Mouse (Mus musculus): ENCODE results near the gene BC004004.
"Not testable (repeated sequence)": the region's sequence is repeated elsewhere in the genome, so short reads cannot be mapped to it uniquely, and the experiment has no call there.

BC004004 gene

DNA sequence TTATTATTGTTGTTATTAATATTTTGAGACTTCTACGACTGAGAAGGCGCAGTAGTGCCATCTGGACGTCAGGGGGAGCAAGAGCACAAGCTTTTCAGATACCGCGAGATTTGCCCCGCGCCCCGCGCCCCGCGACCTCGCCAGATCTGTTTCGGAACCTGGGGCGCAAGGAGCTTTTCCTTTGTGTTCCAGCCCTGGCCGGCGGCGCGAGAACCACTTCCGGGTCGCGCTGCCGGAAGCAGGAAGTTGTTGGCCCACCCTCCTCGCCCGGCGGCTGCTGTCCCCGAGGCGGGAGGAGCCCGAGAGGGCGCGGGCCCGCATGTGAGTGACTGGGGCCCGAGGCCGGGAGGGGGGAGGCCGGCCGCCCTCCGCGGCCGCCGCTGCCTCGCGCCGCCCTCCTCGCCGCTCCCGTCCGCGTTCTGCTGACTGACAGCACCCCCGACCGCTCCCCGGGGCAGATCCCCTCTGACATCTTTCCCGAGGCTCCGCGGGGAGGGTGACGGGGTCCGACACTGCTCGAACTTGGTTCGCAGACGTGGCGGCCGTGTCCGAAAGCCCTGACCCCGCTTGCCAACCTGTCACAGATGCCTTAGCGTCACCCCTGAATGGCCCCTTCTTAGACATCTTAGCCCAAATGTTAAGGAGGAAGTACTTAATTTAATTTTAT is at the start of gene BC004004:
Gene BC004004 (plus strand): TSS at position 107 of the 667 bp plus-strand sequence.
- in situ Hi-C loops (cut with MboI) = loop anchor here (5.0 kb wide), 1 partner anchor 228 kb away; no protein-coding TSS in a partner anchor

DNA sequence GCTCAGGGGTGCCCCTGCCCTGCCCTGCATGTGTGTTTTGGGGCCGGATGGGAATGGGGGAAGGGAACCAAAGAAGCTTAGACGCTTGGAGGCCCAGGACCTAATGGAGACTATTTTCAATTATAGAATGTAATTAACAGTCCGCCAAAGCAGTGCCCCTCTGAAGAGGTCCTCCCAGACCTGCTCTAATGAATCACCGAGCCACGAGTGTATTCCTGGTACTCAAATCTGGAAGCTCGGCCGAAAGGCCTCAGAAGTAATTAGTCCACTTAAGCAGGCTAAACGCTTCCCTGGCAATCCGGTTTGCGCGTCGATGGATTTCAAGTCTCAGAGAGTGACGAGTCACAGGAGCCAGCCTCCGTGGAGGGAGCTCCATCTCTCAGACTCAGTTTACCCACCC is 48.0 kb upstream of the BC004004 start:
- in situ Hi-C loops (cut with MboI) = no loop called here

DNA sequence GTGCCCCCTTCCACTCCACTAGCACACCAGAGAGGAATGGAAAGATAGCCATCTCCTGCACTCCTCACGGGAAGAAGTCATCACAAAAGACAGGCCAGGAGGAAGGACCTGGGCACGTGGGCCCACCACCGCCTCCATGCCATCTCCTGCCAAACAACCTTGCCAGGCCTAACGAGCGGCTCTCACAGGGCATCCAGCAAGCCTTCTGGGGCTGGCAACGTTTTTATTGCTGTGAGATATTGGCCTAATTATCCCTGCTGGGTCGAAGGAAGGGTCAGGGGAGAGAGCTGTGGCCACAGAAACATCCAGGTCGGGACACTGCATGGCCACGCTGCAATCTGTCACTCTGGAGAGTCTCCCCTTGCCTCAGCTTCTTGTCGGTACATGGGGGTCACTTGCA is 37.5 kb upstream of the BC004004 start:
- in situ Hi-C loops (cut with MboI) = no loop called here

DNA sequence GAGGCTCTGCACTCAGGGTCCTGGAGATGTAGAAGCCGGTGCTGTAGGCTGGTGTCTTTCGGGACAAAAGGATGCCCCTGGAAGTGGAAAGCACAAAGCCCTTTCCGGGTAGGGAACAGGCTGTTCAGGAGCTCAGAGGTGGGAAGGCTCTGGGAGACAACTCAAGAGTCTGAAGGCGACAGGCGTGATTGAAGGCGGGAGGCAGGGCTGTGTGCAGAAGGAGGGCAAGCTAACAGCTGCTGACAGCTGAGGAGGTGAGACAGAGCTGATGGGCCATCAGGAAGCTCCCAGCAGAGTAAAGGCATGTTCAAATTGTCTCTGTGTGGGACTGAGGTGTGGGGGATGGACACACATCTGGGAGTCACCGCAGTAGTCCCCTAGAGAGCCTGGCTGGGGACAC is 32.5 kb upstream of the BC004004 start:
- in situ Hi-C loops (cut with MboI) = no loop called here

DNA sequence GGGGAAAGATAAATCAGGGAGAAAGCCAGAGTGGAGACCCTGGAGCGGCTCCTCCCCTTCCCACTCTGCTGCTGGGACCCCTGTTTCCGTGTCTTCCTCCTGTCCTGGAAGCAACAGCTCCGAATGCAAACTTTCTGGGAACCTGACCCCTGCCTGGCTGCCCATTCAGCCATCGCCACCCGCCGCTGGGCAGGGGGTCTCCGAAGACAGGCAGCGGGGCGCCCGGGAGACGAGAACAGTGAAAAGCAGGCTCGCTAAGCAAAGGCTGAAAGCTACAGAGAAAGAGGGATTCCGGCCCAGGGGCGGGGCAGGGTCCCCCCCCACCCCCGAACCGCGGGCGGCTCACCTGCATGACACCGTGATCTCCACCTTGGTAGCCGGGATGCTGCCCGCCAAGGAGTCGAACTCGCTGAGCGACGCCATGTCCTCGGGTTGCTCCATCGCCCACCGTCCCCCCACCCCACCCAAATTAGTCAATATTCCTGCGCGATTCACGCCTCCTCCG is 31.3 kb upstream of the BC004004 start:
- in situ Hi-C loops (cut with MboI) = no loop called here

DNA sequence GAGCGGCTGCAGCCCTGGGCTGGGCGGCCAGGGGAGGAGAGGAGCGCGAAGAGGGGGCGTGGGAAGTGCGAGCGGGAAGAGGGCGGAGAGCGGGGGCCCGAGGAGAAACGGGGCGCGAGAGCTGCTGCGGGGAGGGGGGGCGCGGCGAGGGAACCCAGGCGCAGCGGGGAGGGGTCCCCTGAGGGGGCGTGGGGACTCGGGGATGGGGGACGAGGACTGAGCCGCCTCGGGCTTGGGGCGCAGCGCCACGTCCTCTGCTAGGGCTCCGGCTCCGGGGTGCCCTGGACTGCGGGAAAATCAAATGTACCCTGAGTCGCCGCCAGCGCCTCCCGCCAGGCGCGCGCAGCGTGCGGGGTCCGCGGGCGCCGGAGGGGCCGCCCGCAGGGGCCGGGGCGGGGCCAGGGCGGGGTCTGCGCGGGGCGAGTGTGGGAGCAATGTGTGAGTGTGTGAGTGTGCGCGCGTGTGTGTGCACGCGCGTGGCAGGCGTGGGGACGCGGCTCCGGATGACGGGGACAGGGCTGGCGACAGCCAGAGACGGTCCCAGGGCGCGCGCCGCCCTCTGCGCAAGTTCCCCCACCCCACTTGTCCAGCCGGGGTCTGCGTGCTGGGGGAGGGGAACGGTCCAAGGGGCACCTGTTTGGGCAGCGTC is 30.7 kb upstream of the BC004004 start, which contains the start of gene Cpne5:
Gene Cpne5 (minus strand): TSS at position 396 of the 649 bp plus-strand sequence.
- in situ Hi-C loops (cut with MboI) = no loop called here

DNA sequence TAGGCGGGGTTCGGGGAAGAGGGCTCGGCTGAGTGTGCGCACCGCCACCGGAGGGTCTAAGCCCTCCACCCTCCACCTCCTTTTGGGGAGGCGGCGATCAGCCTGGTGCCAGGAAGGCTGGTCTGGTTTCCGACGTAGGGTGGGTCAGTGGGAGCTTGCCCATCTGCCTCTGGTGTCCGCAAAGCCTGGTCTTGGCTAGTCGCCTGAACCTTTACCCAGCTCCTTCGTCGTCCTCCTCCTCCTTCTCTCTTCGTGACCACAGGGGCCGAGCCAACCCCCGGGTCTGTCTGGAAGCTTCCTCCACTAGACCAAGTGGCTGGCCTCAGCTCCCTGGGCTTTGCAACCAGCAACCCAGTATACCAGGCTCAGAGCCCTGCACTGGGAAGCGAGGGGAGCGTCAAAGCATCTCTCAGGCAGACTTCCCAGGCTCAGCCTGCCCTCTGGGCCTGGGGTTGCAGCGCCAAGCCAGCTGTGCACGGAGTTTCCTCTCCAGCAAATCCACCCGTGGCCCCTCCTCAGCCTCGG is 30.1 kb upstream of the BC004004 start:
- in situ Hi-C loops (cut with MboI) = no loop called here

DNA sequence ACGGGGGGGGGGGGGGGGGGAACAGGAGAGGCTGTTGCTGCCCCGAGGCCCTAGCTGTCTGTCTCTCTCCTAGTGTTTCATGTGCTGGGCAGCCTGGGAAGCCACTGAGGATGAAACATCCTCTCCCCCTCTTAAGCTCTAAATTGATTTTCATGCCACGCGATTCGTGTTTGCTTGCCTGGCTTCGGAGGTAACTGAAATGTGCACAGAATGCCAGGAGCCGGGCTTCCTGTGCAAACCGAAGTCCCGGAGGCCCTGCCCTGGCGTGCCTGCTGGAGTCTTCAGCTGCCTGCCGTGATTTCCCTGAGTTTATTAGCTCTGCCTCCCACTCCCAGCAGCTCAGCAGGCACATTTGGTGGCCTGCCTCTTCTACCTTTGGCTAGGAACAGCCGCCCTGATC is 23.7 kb upstream of the BC004004 start:
- in situ Hi-C loops (cut with MboI) = loop anchor here (5.0 kb wide), 2 partner anchors 68 to 198 kb away; no protein-coding TSS in a partner anchor

DNA sequence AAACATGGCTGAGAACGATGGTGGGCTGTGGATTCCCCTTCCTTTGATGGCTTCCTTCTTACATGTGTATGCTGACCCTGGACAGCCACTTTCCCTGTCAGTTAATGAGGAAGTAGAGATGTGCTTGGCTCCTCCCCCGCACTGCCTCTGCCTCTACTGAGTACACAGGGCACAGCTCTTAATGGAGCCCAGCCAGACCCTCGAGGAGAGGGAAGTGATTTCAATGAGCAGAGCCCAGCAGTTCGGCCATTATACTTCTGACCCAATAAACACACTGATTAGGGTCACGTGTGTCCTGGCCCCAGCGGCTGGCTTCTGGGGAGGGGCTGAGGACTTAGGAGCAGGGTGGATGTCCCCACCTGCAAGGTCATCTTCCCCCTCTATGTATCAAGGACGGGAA is 22.9 kb upstream of the BC004004 start:
- in situ Hi-C loops (cut with MboI) = loop anchor here (5.0 kb wide), 1 partner anchor 68 kb away; no protein-coding TSS in a partner anchor

DNA sequence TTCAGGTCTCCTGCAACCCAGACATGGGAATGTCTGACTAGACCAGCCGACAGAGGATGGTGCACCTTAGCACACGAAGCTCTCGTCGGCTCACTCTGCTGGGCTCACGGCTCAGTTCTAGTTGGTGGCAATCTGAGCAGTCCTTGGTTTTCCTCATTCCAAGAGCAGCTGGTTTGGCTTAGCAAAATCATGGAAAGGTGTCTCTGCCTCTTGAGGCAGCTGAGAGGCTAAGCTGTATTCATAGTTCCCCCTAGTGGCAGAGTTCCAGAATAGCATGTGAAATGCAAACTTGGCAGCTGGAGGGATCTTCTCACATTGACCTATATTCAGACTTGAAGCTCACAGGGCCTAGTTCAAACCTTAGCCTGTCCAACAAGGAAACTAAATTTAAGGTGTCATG is 22.0 kb upstream of the BC004004 start:
- in situ Hi-C loops (cut with MboI) = loop anchor here (5.0 kb wide), 1 partner anchor 69 kb away; no protein-coding TSS in a partner anchor

DNA sequence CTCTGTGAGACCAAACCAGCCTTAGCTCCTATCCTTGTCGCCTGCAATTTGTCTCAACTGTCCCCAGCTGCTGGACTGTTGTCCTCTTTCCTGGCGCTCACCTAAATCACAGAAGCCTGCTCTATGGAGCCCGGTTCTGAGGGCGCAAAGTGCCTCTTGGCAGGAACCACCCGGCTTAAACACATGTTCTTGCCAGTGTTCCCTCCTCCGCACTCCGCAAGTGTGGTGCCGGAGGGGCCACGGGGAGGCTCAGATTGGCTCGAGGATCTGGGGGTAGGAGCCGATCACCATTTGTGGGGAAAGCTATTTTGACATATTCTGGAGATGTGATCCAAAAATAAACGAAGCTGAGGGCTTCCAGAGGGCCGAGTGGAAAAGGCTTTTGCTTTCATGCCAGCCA is 20.7 kb upstream of the BC004004 start:
- in situ Hi-C loops (cut with MboI) = loop anchor here (5.0 kb wide), 1 partner anchor 71 kb away; no protein-coding TSS in a partner anchor

DNA sequence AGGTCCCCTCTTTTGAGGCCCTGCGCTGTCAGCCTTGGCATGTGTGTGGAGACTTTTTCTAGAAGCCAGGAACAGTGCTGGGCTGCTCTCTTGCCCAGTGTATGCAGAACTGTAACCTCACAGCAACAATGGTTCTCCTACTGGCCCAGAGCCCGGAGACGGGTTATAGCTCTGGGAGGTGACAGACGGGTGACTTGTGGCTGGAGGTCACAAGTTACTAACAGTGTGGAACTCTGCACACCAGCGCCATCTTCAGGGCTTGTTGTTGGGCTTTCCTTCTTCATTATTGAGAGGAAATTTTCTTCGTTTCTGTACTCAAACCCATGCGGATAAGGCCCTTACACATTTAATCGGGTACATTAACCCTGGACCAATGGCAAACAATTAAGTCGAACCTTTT is 19.1 kb upstream of the BC004004 start:
- in situ Hi-C loops (cut with MboI) = loop anchor here (5.0 kb wide), 1 partner anchor 72 kb away; no protein-coding TSS in a partner anchor

DNA sequence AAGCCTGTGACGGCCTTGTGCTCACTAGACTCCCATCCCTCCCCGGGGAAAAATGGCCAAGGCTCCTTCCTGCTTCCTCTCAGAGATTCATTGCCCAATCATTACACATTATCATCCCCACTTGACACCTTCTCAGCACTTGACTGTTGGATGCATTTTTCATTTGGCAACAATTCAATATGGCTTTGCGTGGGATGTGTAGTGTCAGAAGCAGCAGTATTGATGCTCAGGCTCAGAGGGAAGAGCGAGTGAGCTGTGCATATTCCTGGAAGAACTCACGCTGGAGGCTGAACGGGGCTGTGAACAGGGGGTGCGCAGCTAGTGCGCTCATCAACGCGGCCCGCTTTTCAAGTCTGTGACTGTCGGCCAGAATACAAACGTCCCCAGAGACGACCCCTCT is 17.6 kb upstream of the BC004004 start:
- in situ Hi-C loops (cut with MboI) = not testable (repeated sequence)

DNA sequence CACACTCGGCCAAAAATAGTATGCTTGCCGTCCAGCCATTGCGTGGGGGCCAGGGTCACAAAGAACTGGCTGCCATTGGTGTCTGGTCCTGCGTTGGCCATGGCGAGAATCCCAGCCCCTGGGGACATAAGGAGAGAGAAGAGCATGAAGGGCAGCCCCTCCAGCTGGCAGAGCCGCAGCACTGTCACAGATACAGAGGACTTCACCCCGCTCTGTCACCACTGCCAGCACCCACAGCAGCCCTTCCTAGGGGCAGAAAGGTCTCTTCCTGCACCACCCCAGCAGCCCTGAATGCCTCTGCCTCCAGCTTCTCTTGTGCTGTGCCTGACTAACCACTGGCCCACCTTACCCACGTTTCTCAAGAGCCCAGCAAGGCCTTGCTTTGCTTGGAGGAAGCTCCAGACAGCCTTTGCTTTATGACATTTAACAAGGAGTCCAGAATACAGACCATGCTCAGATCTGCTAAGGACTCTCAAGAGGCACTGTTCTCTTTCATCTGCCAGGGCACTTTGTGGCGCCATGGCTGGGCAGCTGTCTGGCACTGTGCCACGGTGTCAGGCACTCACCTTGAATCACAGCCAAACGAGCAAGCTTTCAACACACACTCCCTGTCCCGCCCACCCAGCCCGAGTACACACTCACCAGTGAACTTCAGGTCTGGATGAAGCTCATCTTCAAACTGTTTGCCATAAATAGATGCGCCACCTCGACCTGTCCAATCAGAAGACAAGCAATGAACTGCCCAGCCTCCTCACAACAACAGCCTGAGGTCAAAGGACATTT is 16.8 kb upstream of the BC004004 start:
- in situ Hi-C loops (cut with MboI) = no loop called here

DNA sequence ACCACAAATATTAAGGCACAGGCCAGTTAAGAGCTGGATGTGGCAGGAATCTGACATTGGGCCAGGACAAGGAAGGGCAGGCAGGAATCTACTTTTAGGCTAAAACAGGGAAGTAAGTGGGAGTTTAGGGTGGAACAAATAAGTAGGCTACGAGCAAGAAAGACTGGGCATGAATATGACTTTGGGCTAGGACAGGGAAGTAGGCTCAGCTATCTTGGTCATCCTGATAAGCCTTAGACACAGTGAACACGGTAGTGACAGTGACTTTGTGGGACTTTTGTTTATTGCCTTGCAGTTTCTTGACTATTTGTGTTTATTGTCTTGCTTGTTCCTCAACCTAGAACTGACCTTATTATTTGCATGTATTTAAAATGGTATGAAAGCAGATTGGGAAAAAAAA is 15.4 kb upstream of the BC004004 start:
- in situ Hi-C loops (cut with MboI) = no loop called here

DNA sequence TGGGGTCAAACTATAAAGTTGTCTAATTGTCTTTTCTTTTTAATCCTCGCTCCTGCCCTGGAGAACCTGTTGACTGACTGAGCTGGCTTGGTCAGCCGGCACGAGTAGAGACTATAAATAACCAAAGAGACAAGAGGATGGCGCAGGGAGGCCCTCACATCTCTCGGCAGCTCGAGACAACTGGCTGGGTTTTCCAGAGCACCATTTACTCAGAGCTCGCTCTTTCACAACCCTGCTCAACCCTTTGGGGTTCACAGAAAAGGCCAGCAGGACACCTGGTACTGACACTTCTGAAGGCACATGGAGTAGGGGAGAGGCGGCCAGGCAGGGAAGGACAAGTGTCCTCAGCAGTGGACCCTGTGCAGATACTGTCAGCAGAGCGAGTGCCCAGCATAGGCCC is 14.9 kb upstream of the BC004004 start:
- in situ Hi-C loops (cut with MboI) = no loop called here

DNA sequence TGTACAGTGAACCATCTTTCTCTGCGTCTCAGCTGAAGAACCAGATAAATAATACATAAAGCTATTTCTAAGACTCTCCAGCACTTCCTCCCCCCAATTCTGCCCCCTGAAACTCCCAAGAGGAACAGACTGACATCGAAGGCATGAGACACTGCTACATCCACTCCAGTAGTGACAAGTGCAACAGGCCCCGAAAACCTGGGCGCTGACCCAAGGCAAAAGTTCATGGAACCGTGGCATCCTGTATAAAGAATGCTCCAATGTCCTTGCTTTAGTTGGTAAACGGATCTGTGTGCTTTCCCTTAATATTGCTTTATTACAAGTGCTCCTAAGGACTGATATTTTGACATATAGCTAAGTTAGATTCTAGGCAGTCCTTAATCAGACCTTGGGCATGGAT is 13.8 kb upstream of the BC004004 start:
- in situ Hi-C loops (cut with MboI) = not testable (repeated sequence)

DNA sequence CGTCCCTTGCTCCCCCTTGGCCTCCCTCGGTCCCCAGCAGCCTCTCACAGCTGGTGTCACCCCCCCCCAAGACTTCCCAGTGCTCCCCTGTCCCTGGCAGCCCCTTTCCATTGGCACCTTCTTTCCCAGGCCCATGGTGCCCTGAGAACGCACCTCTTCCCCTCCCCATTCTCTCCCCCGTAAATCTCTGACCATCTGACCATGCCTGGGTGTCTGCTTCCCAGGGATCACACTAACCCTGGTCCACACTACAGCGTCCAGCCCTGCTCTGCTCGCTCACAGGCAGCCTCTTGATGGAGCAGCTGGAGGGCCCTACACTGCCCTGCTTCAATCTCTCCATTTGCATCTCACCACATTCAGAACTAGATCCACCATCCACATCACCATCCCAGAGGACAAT is 12.1 kb upstream of the BC004004 start:
- in situ Hi-C loops (cut with MboI) = no loop called here

DNA sequence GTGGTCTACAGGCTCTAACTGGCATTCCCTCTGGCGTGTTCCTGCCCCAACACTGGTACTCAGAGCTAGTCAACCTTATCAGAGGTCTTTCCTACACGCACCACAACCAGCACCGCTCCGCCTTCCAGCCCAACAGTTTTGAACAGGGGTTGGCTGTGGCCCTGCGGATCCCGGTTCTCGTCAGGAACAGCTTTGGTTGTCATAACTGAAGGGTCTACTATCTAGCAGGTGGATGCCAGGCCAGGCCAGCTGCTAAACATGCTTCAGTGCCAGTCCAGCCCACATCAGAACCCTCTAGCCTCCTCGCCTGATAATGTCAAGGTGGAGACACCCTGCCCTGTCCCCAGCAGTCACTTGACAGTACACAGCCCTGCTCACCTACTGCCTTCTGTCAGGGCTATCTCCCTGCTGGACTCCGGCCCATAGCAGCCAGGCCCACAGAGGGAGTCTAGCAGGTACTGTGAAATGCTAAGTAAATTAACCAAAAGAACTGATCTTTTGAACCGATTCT is 11.5 kb upstream of the BC004004 start:
- in situ Hi-C loops (cut with MboI) = no loop called here

DNA sequence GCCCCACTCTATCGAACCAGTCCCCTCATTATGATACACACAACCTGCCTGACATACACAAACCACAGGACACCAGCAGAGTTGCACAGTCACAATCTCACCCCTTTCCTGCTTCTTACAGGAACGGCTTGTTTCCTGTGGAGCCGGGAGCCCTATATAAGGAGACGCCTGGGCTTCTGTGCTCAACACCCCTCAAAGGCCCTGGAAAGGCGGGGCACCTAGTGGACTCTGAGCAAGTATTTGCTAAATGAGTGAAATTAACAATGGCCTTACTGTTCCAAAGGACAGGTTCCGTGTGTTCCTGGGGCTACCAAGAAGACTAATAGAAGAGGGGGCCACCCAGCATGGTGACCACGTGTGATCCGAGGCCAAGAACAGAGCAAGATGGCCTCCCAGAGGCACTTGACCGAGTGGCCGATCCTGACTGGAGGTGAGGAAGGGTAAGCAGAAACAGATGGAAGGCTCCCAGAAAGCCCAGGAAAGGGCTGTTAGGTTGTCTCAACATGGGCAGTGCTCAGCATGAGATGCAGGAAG is 10.5 kb upstream of the BC004004 start:
- in situ Hi-C loops (cut with MboI) = no loop called here

DNA sequence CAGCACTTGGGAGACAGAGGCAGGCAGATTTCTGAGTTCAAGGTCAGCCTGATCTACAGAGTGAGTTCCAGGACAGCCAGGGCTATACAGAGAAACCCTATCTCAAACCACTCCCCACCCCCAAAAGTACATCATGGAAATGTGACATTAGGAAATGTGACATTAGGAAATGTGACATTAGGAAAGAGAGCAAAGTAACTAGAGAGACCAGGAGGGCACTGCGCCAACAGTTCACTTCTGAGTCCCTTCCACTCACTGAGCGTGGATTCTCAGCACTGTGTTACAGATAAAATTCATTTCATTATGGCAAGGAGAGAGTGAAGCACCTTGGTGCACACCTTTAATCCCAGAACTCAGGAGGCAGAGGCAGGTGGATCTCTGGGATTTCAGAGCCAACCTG is 9.7 kb upstream of the BC004004 start:
- in situ Hi-C loops (cut with MboI) = no loop called here

DNA sequence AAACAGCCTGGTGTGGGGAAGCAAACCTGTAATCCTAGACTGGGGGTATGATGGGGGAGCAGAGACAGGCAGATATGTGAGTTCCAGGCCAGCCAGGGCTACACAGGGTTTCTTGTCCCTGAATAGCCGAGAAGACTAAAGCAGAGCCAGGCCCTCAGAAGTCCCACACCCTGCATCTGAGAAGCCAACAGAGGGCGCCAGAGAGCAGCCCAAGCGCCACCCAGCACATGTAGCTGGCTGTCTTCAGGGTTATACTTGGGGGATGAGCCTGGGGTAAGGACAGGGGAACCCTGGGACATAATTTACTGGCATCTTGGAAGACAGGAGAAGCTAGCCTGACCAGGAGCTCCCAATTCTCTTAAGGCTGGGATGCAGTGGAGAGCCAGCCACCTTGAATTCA is 9.1 kb upstream of the BC004004 start:
- in situ Hi-C loops (cut with MboI) = no loop called here
